Mouse (Mus musculus) adrenal gland, postnatal 25 days (tissue): ENCODE measurements at regions not wholly inside any gene's neighbourhood (a gene's known extent, or its start where the extent isn't known, plus 50 kb on each side); places are given as distances from the start of the nearest gene placed in this dataset.

Experiments
- DNase-seq: peaks from one replicate; pipeline ENCODE4 v3.0.0; 2021; ENCODE audit warnings: mixed read lengths

DNA sequence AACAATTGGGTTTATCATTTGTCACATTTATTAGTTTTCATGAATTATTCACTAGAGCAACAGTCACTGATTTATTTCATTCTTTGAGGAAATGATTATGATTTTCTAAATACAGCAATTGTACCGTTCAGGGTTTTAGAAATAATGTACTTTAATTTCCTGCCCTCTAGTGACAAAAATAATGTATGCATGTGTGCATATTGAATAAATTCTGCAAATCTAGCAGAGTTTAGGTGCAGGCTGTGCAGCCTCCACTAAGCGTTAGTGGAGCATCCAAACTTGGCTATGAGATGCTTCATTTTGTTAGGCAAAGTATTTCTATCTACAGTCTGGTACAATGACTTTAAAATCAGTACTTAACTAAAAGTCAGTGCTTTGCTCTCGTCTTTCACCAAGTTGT, 642.1 kb upstream of the A830018L16Rik start:
- DNase-seq: no peak

DNA sequence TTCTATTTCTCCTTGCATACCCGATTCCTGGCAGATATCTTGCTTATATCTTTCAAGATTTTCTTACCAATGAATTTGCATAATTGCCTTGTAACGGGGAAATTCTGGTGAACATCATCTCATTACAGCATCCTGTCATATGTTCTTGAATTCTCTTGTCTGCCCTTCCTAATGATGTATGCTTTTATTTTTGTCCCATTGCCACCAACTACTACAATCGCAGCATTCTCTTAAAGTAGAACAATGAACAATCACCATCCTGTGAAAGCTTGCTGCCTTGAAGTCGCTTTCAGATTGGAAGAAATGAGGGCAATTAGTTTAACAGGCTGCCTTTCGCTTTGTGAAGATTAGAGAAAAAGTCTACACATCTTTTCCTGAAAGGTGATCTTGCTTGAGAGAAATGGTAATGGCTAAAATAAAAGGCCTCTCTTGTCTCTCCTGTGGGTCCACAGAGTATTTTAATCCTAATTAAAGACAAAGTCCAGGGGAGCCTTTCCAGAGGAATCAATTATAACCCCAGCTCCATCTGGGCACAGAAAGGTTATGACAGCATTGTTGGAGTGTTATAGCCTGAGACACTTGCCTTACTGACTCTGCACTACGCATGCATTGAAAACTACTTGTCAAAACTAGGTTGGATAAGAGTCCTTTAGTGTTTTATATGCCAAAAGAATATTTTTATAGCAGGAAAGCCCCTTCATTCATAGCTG, 619.7 kb upstream of the A830018L16Rik start:
- no peak for DNase-seq

DNA sequence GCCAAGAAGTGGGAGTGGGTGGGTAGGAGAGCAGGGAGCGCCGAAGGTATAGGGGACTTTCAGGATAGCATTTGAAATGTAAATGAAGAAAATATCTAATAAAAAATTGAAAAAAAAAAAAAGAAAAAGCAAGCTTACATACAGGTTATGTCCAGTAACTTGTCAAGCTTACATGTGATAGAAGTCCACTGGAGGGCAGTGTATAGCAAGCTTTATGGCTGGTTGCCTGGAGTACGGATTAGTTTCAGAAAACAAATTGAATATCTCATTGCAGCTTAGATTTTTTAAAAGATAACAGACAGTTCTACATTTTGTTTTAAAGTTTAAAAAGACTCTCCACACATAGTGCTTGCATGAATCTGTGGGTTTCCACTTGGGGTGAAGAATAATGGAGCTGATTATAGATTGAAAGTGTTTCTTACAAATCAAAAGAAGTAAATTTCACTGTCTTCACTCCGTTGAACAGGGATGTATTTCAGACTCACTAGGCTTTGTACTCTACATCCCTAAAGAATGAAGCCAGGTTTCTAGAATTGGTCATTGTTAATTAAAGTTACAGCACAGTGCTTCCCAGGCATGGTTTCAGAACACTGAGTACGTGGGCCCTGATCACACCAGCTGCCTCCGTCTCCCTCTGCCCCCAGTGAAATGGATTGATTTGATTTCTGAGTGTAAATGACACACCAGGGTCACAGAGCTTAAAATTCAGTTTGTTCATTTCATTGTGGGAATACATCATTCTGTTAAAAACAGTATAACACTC, 578.1 kb upstream of the A830018L16Rik start:
- DNase-seq: peak; percentile 1

DNA sequence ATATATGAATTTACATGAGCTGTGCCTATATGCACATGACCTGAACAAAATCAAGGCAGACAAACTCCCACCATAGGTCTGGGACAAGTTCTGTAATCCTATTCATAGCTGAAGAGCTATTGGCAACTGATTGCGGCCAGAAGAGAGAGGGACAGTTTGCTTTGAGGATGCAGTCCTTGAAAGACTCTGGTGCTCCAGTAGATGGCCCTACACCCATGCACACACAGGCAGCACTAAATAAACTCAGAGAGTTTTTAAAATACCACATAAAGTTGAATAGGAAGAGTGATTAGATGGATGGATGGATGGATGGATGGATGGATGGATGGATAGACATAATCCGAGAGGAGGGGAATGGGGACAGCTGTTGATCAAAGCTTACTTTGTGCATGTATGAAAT, 576.7 kb upstream of the A830018L16Rik start:
- DNase-seq: no peak

DNA sequence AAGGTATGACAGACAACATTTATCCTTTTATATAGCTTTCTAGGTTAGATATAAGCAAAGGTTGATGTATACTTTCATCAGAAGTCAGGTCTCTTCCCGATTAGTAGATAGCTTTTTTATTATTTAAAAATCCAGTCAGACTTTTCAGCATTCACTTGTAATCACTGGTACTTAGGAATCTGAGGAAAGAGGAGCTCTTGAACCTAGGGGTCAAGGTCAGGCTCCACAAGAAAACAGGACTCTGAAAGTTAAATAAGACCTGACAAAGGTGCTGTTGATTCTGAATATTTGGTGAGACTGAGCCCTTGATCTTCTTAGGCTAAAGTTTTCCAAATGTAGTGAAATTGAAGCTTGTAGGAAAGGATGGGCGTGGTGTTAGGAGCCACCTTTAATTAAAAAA, 561.0 kb upstream of the A830018L16Rik start:
- no peak for DNase-seq

DNA sequence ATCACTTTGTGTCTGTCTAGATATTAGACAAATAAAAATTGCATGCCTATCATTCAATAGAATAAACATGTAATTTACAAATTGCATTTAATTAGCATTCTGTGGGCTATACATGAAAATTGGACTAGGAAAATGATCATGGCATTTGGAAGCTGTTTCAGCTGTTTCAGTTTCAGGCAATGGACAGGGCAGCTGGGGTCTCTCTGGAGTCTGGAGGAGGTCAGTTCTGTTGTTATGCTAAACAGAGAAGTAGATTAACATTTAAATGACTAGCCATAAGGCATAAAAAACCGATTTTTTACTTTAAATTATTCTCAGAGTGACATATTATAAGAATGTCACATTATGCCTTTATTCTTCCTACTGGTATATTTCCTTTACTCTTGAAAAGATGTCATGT, 559.4 kb upstream of the A830018L16Rik start:
- DNase-seq: no peak

DNA sequence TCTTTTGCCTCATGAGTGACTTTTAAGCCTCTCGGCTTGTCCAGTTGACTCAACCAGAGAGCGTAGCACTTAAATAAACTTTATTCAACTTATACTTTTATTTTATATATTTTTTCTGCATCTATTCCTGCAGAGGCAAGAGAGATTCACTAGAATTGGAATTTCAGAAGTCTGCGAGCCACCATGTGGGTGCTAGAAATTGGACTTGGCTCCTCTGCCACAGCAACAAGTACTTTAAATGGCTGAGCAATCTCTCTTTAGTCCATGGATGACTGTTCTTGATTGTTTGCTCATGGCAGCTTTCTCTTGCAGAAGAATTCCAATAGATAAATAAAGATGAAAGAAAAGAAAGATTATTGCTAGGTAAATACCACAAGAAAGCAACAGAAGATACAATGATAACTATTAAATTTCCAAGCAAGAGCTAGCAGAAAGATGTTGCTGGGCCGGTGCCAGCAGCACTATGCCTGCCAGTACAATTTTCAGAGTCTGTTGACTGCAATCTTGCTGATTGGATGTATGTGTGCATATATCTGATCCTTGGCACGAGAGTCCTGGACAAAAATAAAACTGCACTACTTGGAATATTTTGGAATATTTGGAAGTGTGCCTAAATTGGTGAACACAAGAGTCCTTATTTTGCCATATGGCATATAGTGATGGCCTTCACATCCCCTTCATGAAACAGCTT, 542.6 kb upstream of the A830018L16Rik start:
- no peak for DNase-seq

DNA sequence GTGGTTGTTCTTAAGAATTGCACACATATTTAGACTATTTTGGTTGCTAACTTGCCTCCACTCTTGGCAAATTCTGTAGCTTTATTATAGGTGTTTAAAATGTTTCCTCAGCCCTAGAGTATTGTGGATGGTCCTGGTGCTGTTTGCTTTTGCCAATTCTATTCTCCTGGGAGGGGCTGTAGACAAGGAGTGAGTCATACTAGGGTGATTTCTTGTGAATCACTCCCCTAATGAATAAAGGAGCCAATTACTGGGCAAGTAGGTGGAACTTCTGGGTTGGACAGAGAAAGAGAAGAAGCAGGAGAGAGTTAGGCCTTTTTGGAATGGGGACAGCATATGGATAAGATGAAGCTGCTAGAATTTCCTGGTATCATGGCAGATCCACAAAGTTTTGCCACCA, 541.6 kb upstream of the A830018L16Rik start:
- no peak for DNase-seq

DNA sequence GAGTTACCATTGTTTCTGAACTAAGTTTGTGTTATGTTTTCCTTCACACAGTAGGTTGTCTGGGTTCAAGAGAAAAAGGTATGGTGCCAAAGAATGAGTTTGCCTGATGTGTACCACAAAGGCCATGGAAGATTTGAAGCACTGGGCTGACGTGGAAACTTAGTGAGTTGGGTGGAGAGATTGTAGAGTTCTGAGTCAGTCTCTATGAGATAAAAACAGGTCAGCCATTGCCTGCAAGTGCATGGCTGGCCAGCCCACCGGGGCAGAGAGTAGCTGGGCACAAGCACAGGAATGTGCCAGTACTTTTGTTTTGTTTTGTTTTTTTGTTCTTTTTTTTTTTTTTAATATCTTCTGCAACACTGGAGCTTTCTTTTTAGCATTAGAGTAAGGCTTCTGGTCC, 541.2 kb upstream of the A830018L16Rik start:
- DNase-seq: no peak

DNA sequence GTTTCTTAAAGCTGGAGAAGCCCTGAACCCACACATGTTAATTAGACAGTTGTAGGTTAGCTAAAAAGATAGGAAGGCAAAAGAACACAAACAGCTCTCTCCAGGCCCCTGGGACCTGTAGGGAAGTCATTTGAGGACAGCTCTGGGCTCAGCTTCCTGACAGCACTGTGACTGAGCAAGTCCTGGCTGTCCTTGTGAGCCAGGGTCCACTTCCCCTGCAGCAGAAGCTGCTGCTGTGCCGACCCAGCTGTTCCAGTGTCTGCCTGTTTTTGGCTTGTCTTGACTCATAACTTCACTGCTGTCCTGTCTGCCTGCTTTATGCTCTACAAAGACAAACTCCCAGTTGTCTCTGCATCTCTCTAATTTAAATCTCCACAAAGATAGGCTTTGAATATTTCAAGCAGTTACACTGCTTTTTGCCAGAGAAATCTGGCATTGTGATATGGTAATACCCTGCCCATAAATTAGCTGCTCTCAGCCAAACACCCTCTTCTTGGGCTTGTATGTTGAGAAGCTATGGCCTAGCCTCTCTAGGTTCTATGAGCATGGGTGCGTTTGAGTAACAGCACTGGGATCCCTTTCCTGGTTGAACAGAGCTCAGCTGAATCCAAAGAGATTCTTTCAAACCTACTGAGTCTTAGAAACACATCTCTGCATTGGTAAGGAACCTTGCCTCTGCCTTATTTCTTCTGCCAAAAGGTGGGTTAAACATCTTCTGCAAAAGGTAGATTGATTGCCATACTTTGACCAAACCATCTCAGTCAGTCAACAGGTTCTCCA, 536.3 kb upstream of the A830018L16Rik start:
- DNase-seq: peak; percentile 3

DNA sequence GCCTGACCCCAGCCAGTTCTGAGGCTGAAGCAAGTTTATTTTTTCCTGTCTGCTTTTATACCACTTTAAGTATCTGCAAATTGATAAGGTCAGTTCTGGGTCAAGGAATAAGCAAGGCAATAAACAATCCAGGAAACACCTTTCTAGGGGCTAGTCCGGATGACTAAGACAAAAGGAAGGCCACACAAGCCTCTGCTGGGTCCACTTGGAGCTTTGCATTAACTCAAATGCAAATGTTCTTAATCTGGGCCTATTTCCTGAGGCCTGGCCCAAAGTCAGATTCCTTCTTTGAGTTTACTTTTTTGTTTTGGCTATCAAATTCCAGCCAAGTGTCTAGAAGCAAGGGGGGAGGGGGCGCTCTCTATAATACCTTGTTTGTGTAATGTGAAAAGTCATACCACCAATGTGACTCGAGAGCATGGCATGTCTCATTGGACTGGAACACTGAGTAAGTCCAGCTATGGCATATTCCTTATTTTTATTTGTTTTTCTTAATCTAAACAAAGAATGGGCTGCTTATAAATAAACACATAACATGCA, 535.6 kb upstream of the A830018L16Rik start:
- no peak for DNase-seq

DNA sequence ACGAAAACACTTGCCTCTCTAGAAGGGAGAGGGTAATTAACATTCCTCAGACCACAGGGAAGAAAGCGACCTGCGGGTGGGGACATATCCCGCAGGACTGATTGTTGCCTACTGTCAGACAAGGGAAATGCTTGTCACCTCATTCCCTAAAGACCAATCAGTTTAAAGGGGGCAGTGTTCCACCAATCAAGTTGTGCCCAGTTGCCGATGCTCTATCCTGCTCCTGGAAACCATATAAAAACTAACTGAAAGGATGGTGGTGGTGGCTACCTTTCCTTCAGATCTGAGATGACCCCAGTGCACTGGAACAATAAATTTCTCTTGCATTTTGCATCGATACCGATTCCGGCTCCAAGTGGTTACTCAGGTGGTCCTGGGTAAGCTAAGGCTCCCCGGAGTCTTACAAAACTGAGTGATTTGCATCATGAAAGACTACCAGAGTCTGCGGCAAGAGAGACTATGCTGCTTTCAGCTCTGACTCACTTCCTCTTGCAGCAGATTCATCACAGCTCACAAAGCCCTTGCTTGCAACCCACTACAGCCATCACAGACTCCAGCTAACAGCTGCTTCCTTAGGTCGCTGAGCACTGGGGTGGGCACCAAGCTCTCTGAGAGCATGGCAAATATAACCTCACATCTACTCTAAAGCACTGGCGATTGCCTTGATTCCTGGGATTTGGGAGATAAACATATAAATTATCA, 533.7 kb upstream of the A830018L16Rik start:
- DNase-seq: no peak

DNA sequence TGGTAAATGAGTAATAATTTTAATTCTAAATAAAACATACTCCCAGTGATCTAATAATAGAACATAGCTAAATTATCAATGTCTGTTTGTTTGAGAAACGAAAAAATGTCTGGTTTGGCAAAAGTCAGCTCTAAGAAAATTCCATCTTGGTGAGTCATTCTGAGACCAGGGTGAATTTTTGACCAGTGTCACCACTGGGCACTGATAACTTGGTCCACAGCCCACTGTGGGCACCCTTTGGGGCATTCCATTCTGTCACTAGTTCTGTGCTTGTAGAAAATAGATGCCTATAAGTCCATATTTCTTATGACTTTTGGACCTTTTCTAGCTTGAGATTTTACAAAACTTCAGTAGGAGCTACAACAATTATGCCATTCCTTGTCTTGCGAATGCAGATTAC, 515.1 kb upstream of the A830018L16Rik start:
- DNase-seq: no peak

DNA sequence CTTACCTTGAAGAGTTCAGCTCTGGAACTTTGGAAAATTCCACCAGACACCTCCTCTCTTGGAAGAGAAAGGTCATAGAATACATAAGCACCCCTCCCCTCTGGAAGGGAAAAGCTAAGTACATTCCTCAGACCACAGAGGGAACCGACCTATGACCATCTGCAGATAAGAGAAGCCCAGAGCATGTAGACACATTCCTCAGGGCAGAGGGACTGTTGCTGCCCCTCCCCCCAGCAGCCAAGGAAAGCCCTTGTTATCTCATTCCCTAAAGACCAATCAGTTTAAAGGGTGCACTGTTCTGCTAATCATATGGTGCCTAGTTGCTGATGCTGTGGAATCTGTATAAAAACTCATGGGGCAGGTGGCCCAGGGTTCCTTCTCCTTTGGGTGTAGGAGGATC, 511.2 kb upstream of the A830018L16Rik start:
- DNase-seq: no peak

DNA sequence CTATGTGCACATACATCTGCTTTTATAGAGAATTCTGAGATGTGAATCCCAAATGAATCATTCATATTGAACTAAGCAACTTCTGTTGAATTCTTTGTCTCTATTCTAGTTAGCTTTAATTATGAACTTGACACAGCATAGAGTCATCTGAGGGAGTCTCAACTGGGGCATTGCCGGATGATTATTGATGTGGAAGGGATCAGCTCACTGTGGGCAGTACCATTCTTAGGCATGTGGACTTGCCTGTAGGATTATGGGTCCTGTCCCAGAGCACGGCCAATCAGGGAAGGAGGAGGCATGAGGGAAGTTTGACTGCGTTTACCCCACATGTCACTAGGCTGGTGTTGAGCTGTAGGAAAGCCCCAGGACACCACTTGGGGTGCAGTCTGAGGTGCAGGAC, 493.9 kb upstream of the A830018L16Rik start:
- no peak for DNase-seq

DNA sequence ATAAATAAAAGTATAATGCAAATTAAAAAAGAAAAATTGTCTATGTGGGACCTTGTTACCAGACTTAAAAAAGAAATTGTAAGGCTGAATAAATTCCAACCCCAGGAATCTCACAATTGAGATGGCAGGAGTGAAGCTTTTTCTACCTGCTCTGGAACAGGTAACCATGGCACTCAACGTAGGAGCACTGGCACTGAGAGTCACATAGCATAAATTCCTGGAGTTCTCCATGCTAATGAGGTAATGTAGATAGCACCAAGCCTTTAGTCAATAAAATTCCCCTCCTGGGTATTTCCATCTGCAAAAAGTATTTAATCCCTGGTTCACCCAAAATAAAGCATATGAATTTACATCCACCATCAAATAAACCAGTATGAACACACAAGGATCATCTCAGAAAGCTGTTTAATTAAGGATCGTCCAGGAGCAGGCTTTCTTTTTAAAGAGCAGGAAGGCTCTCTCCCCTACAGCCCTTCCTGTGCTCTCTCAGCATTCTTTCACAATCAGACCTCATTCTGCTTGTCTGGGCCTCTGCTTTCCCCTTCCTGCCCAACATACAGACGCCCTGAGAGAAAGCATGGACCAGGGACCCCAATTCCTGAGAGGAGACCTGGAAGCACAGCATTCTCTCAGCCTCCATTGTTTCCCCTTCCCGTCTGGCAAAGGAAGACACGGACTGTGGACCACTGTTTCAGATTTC, 481.4 kb upstream of the A830018L16Rik start:
- DNase-seq: no peak

DNA sequence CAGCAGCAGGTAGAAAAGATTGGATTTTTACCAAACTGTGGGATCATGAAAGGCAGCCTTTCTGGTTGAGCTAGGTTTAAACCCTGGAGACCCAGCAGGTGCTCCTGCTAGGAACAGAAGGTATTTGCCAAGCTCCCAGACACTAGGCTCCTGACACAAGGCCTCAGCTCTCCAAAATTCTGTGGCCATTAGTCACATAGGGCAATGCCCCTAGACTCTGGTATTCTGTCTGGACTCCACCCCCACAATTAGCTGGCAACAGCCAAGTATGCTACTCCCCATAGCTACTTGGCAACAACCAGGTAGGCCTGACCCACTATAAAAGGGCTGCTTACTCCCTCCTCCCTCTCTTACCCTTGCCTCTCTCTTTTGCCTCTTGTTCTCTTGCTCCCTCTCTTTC, 480.7 kb upstream of the A830018L16Rik start:
- DNase-seq: no peak

DNA sequence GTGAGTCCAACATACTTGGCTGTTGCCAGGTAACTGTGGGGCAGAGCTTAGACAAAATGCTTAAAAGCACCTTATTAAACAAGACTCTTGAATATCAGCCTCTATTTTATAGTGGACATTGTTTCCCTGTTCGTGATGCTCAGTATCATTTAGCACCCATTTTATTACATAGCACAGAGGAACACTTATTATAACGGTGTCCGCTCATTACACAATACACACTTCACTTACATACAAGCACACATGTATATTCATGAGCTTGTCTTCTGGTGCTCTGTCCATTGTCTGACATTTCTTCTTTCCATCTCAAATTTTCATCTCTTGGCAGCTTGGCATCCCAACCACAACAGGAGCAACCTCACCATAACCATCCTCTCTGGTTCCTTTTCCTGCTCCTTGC, 475.5 kb upstream of the A830018L16Rik start:
- DNase-seq: no peak

DNA sequence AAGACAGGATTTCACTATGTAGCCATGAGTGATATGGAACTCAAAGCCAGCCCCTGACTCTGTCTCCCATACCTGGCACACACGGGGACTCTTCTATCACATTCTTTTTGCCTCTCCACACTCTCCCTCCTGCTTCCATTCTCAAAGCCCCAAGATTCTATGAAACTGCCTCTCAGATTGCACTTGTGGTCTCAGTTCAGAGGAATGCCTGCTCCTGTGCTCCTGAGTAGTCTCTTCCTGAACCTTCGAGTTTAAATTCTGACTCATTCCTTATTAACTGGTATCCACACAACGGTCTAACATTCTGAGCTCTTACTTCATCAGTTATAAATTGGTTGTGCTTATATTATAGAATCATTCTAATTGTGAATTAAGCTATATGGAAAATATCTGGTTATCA, 473.6 kb upstream of the A830018L16Rik start:
- no peak for DNase-seq

DNA sequence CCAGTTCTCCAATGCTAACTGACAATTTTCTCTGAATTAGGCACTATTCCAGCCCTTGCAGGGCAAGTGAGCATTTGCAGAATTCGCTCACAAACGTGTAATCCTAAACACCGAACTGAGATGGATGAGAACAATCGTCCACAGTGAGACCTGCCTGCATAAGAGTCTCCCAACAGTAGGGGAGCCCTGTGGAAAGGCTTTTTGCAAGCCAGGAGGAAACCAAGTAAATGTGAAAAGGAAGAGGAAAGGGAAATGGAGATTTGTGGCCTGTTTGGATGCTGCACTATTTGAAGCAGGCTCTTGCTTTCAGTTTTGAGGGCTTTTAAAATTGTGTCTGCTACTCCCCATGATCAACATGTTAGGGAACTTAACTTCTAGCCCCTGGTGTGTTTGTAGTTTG, 470.9 kb upstream of the A830018L16Rik start:
- DNase-seq: no peak
